Mouse (Mus musculus): Measurements from ENCODE around the gene Cpne7. TPM values are rescaled to one million over a fixed set of nuclear protein-coding genes. Genes with fewer than 3 reads are reported as not detected.

Gene Cpne7
- polyA plus RNA-seq, 1 experiment from 2014 or later: 0.06 TPM

GRCm38 (mm10) chr8:123135806-123136205 lies 18.6 kb downstream of the Cpne7 start:
- no peaks in the 10 kb centered on the region; the same call in 1 of the 2 replicates for H3K9me3 ChIP-seq (ENCODE audit: low read length)
- 0 out of 2 replicates have a peak, but pooled peaks cover 3% of the 10 kb centered on the region for H3K27me3 ChIP-seq (ENCODE audit: insufficient read depth, low read length)
- H3K4me2 ChIP-seq (ENCODE audit: low read depth, low read length): no peak overlapping the region
- no peak for ATAC-seq
- no peak overlapping the region for H3K4me3 ChIP-seq (ENCODE audit: low read depth, low read length)
- no peak for DNase-seq
- 55% methylated on average over 9 of the region's 9 CpGs for WGBS (ENCODE audit: insufficient replicate concordance)
- H3K36me3 ChIP-seq (replicated peaks; ENCODE audit: insufficient read depth, low read length): no peaks in the 10 kb centered on the region
- no peaks in the 10 kb centered on the region for H3K4me1 ChIP-seq (ENCODE audit: insufficient read depth)
- H3K27ac ChIP-seq (ENCODE audit: low read depth): no peak overlapping the region
- no peak overlapping the region for H3K9ac ChIP-seq (replicated peaks)
- TF ChIP-seq EP300 (IDR thresholded peaks at IDR 0.05; ENCODE audit: low read depth) (no peak), CTCF (IDR thresholded peaks at IDR 0.05; ENCODE audit: low read depth) (no peak)

GRCm38 (mm10) chr8:123136287-123136686 lies 19.1 kb downstream of the Cpne7 start:
- Histone ChIP-seq H3K9ac (replicated peaks) (no peak overlapping the region), H3K4me3 (ENCODE audit: low read depth, low read length) (no peak overlapping the region), H3K9me3 (ENCODE audit: low read length) (no peaks in the 10 kb centered on the region; the same call in 1 of the 2 replicates), H3K4me2 (ENCODE audit: low read depth, low read length) (no peak overlapping the region), H3K36me3 (replicated peaks; ENCODE audit: insufficient read depth, low read length) (no peaks in the 10 kb centered on the region), H3K27ac (ENCODE audit: low read depth) (no peak overlapping the region), H3K4me1 (ENCODE audit: insufficient read depth) (no peaks in the 10 kb centered on the region), H3K27me3 (ENCODE audit: insufficient read depth, low read length) (0 out of 2 replicates have a peak, but pooled peaks cover 3% of the 10 kb centered on the region)
- TF ChIP-seq EP300 (IDR thresholded peaks at IDR 0.05; ENCODE audit: low read depth) (no peak), CTCF (IDR thresholded peaks at IDR 0.05; ENCODE audit: low read depth) (no peak)
- WGBS (ENCODE audit: insufficient replicate concordance): 80% methylated on average over 9 of the region's 9 CpGs
- ATAC-seq (no peak), DNase-seq (no peak)

- DNase-seq: no peak
These were observed 20.5 kb downstream of the Cpne7 start for GRCm38 (mm10) chr8:123137645-123138077.

GRCm38 (mm10) chr8:123138741-123139140 lies 21.6 kb downstream of the Cpne7 start:
- no peak overlapping the region for H3K4me3 ChIP-seq (ENCODE audit: low read depth, low read length)
- H3K4me2 ChIP-seq (ENCODE audit: low read depth, low read length): no peak overlapping the region
- ATAC-seq: no peak
- no peaks in the 10 kb centered on the region for H3K9me3 ChIP-seq (ENCODE audit: low read length)
- H3K27me3 ChIP-seq (ENCODE audit: insufficient read depth, low read length): 0 out of 2 replicates have a peak, but pooled peaks cover 3% of the 10 kb centered on the region
- H3K9ac ChIP-seq (replicated peaks): no peak overlapping the region
- no peak overlapping the region for H3K27ac ChIP-seq (ENCODE audit: low read depth)
- TF ChIP-seq EP300 (IDR thresholded peaks at IDR 0.05; ENCODE audit: low read depth) (no peak), CTCF (IDR thresholded peaks at IDR 0.05; ENCODE audit: low read depth) (no peak)
- DNase-seq: no peak
- H3K36me3 ChIP-seq (replicated peaks; ENCODE audit: insufficient read depth, low read length): no peaks in the 10 kb centered on the region
- H3K4me1 ChIP-seq (ENCODE audit: insufficient read depth): no peaks in the 10 kb centered on the region
- WGBS (ENCODE audit: insufficient replicate concordance): 75% methylated on average over 4 of the region's 4 CpGs

More at GRCm38 (mm10) chr8:123137645-123138077, 20.5 kb downstream of the Cpne7 start:
- TF ChIP-seq EP300 (IDR thresholded peaks at IDR 0.05; ENCODE audit: low read depth): no peak
- no peak for TF ChIP-seq CTCF (IDR thresholded peaks at IDR 0.05; ENCODE audit: low read depth)
- no peaks in the 10 kb centered on the region; the same call in 1 of the 2 replicates for H3K9me3 ChIP-seq (ENCODE audit: low read length)
- H3K4me2 ChIP-seq (ENCODE audit: low read depth, low read length): no peak overlapping the region
- H3K36me3 ChIP-seq (replicated peaks; ENCODE audit: insufficient read depth, low read length): no peaks in the 10 kb centered on the region
- no peak overlapping the region for H3K9ac ChIP-seq (replicated peaks)
- no peak overlapping the region for H3K27ac ChIP-seq (ENCODE audit: low read depth)
- H3K4me1 ChIP-seq (ENCODE audit: insufficient read depth): no peaks in the 10 kb centered on the region
- no peak for ATAC-seq
- H3K4me3 ChIP-seq (ENCODE audit: low read depth, low read length): no peak overlapping the region
- 35% methylated on average over 2 of the region's 2 CpGs for WGBS (ENCODE audit: insufficient replicate concordance)
- H3K27me3 ChIP-seq (ENCODE audit: insufficient read depth, low read length): 0 out of 2 replicates have a peak, but pooled peaks cover 3% of the 10 kb centered on the region

- Histone ChIP-seq H3K4me1 (ENCODE audit: insufficient read depth) (no peaks in the 10 kb centered on the region), H3K9ac (replicated peaks) (no peak overlapping the region), H3K4me3 (ENCODE audit: low read depth, low read length) (no peak overlapping the region), H3K36me3 (replicated peaks; ENCODE audit: insufficient read depth, low read length) (no peaks in the 10 kb centered on the region), H3K27me3 (ENCODE audit: insufficient read depth, low read length) (0 out of 2 replicates have a peak, but pooled peaks cover 3% of the 10 kb centered on the region), H3K4me2 (ENCODE audit: low read depth, low read length) (no peak overlapping the region), H3K27ac (ENCODE audit: low read depth) (no peak overlapping the region), H3K9me3 (ENCODE audit: low read length) (no peaks in the 10 kb centered on the region)
- TF ChIP-seq CTCF (IDR thresholded peaks at IDR 0.05; ENCODE audit: low read depth): no peak
- no peak for TF ChIP-seq EP300 (IDR thresholded peaks at IDR 0.05; ENCODE audit: low read depth)
- no peak for DNase-seq
- 84% methylated on average over 14 of the region's 14 CpGs for WGBS (ENCODE audit: insufficient replicate concordance)
- ATAC-seq: no peak
These were observed 24.7 kb downstream of the Cpne7 start for GRCm38 (mm10) chr8:123141741-123142462.

GRCm38 (mm10) chr8:123145279-123145678 lies 28.1 kb downstream of the Cpne7 start:
- 48% methylated on average over 6 of the region's 6 CpGs for WGBS (ENCODE audit: insufficient replicate concordance)
- no peak overlapping the region for H3K9ac ChIP-seq (replicated peaks)
- DNase-seq: peak; percentile 55
- H3K9me3 ChIP-seq (ENCODE audit: low read length): no peaks in the 10 kb centered on the region
- H3K36me3 ChIP-seq (replicated peaks; ENCODE audit: insufficient read depth, low read length): no peaks in the 10 kb centered on the region
- H3K27me3 ChIP-seq (ENCODE audit: insufficient read depth, low read length): no peaks in the 10 kb centered on the region
- H3K4me2 ChIP-seq (ENCODE audit: low read depth, low read length): no peak overlapping the region
- TF ChIP-seq EP300 (IDR thresholded peaks at IDR 0.05; ENCODE audit: low read depth) (no peak), CTCF (IDR thresholded peaks at IDR 0.05; ENCODE audit: low read depth) (peak; percentile 68)
- no peak overlapping the region for H3K27ac ChIP-seq (ENCODE audit: low read depth)
- ATAC-seq: no peak; the same call in 1 of the 2 replicates
- H3K4me1 ChIP-seq (ENCODE audit: insufficient read depth): no peaks in the 10 kb centered on the region
- no peak overlapping the region for H3K4me3 ChIP-seq (ENCODE audit: low read depth, low read length)

All from liver, postnatal 0 days (tissue).